Comparison of ENCODE assay signal across 19 mouse cellular contexts in genomic region chr10:5139246-5139931, GRCm38 (mm10).
DNase-seq lines count a peak whose midpoint lies in the region; ATAC-seq and TF ChIP-seq lines count a peak whose summit lies in the region.
"Had no signal": no experiment of that assay in that cellular context is flagged by ENCODE, and none has a peak within 500 bp of the region (broad histone marks: within the 10 kb centered on the region; RNA-seq: fewer than 3 reads in every experiment).

No protein-coding gene starts in this region.

- H3K4me3 ChIP-seq in gastrocnemius, adult 2 months = no peak overlapping the region
- no peak overlapping the region for H3K4me3 ChIP-seq in kidney, adult 2 months (ENCODE audit: insufficient read depth, low read depth, low read length)
- H3K4me3 ChIP-seq in kidney, embryonic 16.5 days (ENCODE audit: low read length) = no peak overlapping the region
- H3K4me3 ChIP-seq: liver, embryonic 13.5 days; lung, embryonic 15.5 days; midbrain, embryonic 12.5 days had no signal

- TF ChIP-seq CTCF in gastrocnemius, adult 2 months (IDR thresholded peaks at IDR 0.05) = no peak
- TF ChIP-seq CTCF in kidney, adult 2 months (conservative IDR thresholded peaks at IDR 0.05; ENCODE audit: insufficient read depth, insufficient read length, low read depth, low read length) = no peak

- H3K4me2 ChIP-seq in kidney, embryonic 16.5 days (replicated peaks; ENCODE audit: low read depth, low read length) = no peak overlapping the region
- H3K4me2 ChIP-seq: heart, embryonic 11.5 days; liver, embryonic 13.5 days; lung, embryonic 15.5 days; midbrain, embryonic 12.5 days had no signal

- peak; percentile 92 for ATAC-seq in kidney, embryonic 16.5 days (ENCODE audit: low FRiP score, low TSS enrichment)
- ATAC-seq: activated CD4-positive, CD25-positive, alpha-beta regulatory T cell, adult 4 months; hindbrain, embryonic 16.5 days had no signal

- no peaks in the 10 kb centered on the region for H3K4me1 ChIP-seq in kidney, adult 2 months (ENCODE audit: control insufficient read depth, insufficient read depth, low read length)
- peaks cover 8% of the 10 kb centered on the region for H3K4me1 ChIP-seq in kidney, embryonic 16.5 days (ENCODE audit: insufficient read depth, low read length)
- H3K4me1 ChIP-seq: liver, embryonic 13.5 days; lung, embryonic 15.5 days; midbrain, embryonic 12.5 days had no signal

- TF ChIP-seq POLR2A in kidney, adult 2 months (IDR thresholded peaks at IDR 0.05; ENCODE audit: low read depth, low read length) = no peak

- peak overlapping the region; percentile 16; the same call in 1 of the 2 replicates for H3K27ac ChIP-seq in gastrocnemius, adult 2 months
- H3K27ac ChIP-seq in kidney, adult 2 months (ENCODE audit: insufficient read depth, low read depth, low read length) = peak overlapping the region; percentile 15; the same call in 1 of the 2 replicates
- H3K27ac ChIP-seq in kidney, embryonic 16.5 days (ENCODE audit: low read length) = peak overlapping the region; percentile 83
- H3K27ac ChIP-seq: liver, embryonic 13.5 days; lung, embryonic 15.5 days; midbrain, embryonic 12.5 days had no signal

- DNase-seq in gastrocnemius, adult 2 months = no peak
- DNase-seq in gastrocnemius, adult 8-10 months (ENCODE audit: low spot score in 2 of 2) = no peak
- peak; percentile 48 for DNase-seq in kidney, adult 2 months
- DNase-seq in kidney, adult 18-20 months = no peak
- peak; percentile 61 for DNase-seq in NIH3T3 (ENCODE audit: low read depth)
- no peak for DNase-seq in frontal cortex, postnatal 25 days (ENCODE audit: low spot score in 2 of 2)
- DNase-seq in retina, postnatal 1 day = no peak
- DNase-seq: adrenal gland, postnatal 36 days; cerebellum, adult 11-12 months; cerebellum, postnatal 14 days; liver, embryonic 13.5 days; right cerebral cortex, adult 18-20 months; thymus, postnatal 36 days had no signal

- intact Hi-C loops in gastrocnemius, adult 2 months (cut with DNase I) = no loop called here

- H3K9me3 ChIP-seq in kidney, embryonic 16.5 days (ENCODE audit: low read length) = no peaks in the 10 kb centered on the region
- H3K9me3 ChIP-seq: liver, embryonic 13.5 days; lung, embryonic 15.5 days; midbrain, embryonic 12.5 days had no signal

- no peaks in the 10 kb centered on the region; the same call in 1 of the 2 replicates for H3K36me3 ChIP-seq in kidney, adult 2 months (ENCODE audit: control insufficient read depth, insufficient read depth, low read length)
- H3K36me3 ChIP-seq in kidney, embryonic 16.5 days (ENCODE audit: insufficient read depth, low read length) = 0 out of 2 replicates have a peak, but pooled peaks cover 3% of the 10 kb centered on the region
- H3K36me3 ChIP-seq: midbrain, embryonic 12.5 days had no signal

- WGBS in kidney, adult 2 months = 70% methylated on average over 3 of the region's 3 CpGs
- 40% methylated on average over 3 of the region's 3 CpGs for WGBS in kidney, embryonic 16.5 days

- no peaks in the 10 kb centered on the region for H3K27me3 ChIP-seq in kidney, adult 2 months (replicated peaks; ENCODE audit: control insufficient read depth, insufficient read depth, low read length)
- no peaks in the 10 kb centered on the region for H3K27me3 ChIP-seq in kidney, embryonic 16.5 days (ENCODE audit: insufficient read depth, low read length)
- H3K27me3 ChIP-seq: liver, embryonic 13.5 days; lung, embryonic 15.5 days; midbrain, embryonic 12.5 days had no signal

- H3K9ac ChIP-seq in kidney, embryonic 16.5 days (replicated peaks; ENCODE audit: low read length) = no peak overlapping the region
- H3K9ac ChIP-seq: liver, embryonic 13.5 days; lung, embryonic 15.5 days; midbrain, embryonic 12.5 days had no signal

Comparison
In these comparisons a context has a peak if more than half of its experiments do, and no peak if none do; other contexts are left out.
1. DNase-seq: peak in kidney, adult 2 months (single experiment) and NIH3T3 (single experiment); none in gastrocnemius, adult 2 months (single experiment), gastrocnemius, adult 8-10 months (0 of 2), kidney, adult 18-20 months (single experiment), frontal cortex, postnatal 25 days (0 of 2) and retina, postnatal 1 day (single experiment).
2. H3K27ac ChIP-seq: peak in every context shown above with its lines; median percentile 83 in kidney, embryonic 16.5 days; 16 in gastrocnemius, adult 2 months; 15 in kidney, adult 2 months.